Mouse (Mus musculus) heart, embryonic 16.5 days (tissue): Measurements from ENCODE around the gene Rab11b. TPM values are rescaled to one million over a fixed set of nuclear protein-coding genes. Genes with fewer than 3 reads are reported as not detected.

Experiments used
- ATAC-seq: fragments of 200-750 bp; cut with Nextera tagmentation; replicated peaks from 2 replicates; pipeline ENCODE4 v1.8.0; 2017; ENCODE audit warnings: moderate number of reproducible peaks; ENCODE audit not compliant: insufficient read depth, low FRiP score; ENCODE audit errors: extremely low read depth
- H3K27ac ChIP-seq: fragments of 300-500 bp; sonication (generic); 2 replicates; pipeline ENCODE4 v1.5.1; 2014; ENCODE audit warnings: mild to moderate bottlenecking, low read length, control low read depth, moderate library complexity
- H3K27me3 ChIP-seq: fragments of 300-500 bp; sonication (generic); 2 replicates; pipeline ENCODE4 v1.6.1; 2014; ENCODE audit warnings: low read length, mixed read lengths; ENCODE audit not compliant: control insufficient read depth, insufficient read depth
- H3K36me3 ChIP-seq: fragments of 300-500 bp; sonication (generic); 2 replicates; pipeline ENCODE4 v1.6.1; 2014; ENCODE audit not compliant: control insufficient read depth, insufficient read depth
- H3K4me1 ChIP-seq: fragments of 300-500 bp; sonication (generic); 2 replicates; pipeline ENCODE4 v1.6.1; 2014; ENCODE audit warnings: low read length, mixed read lengths; ENCODE audit not compliant: control insufficient read depth, insufficient read depth
- H3K4me2 ChIP-seq: fragments of 300-500 bp; sonication (generic); 2 replicates; pipeline ENCODE4 v1.6.1; 2014; ENCODE audit warnings: low read depth, mild to moderate bottlenecking, control low read depth, low read length
- H3K4me3 ChIP-seq: fragments of 300-500 bp; sonication (generic); 2 replicates; pipeline ENCODE4 v1.5.1; 2014; ENCODE audit warnings: mild to moderate bottlenecking, control low read depth, low read length
- H3K9ac ChIP-seq: fragments of 300-500 bp; sonication (generic); 2 replicates; pipeline ENCODE4 v1.6.1; 2014; ENCODE audit warnings: low read length, control low read depth
- H3K9me3 ChIP-seq: fragments of 300-500 bp; sonication (generic); replicated peaks from 2 replicates; pipeline ENCODE4 v1.6.1; 2016; ENCODE audit warnings: low read length; ENCODE audit not compliant: control insufficient read depth
- WGBS: fragments of 180-500 bp; shearing (Covaris S2); extraction: QIAGEN DNeasy Blood & Tissue Kit; methylation state at CpG from one replicate; pipeline ENCODE4 v1.1.7; 2014; 5-methylcytosine and 5-hydroxymethylcytosine counted together
- polyA plus RNA-seq: library from polyadenylated mRNA; unstranded; fragments of >200 nt; fragmentation: Nextera tagmentation; extraction: Ambion mirVana; gene quantifications from 2 replicates; pipeline ENCODE4 v1.2.1, GENCODE M21; 2015

Gene Rab11b
- polyA plus RNA-seq: 278 and 304 TPM in 2 replicates

DNA sequence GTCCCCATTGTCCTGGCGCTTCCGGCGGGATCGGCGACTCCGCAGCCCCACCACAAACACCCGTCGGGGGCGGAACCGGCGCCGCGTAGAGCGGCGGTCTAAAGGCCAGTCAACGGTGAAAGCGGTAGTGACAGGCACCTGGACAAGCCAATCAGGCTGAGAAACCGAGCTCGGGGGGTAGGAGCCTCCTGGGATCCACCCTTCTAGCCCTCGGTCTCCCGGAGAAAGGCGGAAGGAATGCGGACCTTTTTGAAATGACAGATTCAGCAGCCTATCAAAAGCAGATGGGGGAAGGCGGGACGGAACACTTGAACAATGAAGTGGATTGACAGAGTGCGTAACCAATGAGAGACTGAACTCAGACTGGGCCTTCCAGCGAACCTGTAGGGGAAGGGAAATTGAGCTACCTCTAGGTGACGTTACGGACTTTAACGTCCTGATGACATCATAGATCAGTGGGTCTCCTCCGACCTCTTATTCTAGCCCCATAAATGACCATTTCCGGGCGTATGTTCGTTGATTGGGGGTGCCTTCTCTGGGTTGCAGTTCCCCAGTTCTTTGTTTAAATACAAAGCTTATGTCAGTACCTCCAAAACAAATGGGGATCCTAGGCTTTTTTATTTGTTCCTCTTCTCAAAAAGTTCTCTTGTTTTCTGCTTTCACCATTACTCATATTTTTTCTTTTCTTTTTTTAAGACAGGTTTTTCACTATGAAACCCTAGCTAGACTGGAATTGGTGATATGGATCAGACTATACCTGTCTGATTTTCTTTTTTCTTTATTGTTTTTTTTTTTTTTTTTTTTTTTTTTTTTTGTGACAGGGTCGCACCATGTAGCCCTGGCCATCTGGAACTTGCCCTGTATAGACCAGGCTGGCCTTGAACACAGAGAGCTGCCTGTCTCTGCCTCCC is at the start of gene Rab11b:
TSS of gene Rab11b (minus strand) at position 276 of the 911 bp plus-strand sequence.
- ATAC-seq: peak; percentile 99
- H3K9me3 ChIP-seq: no peaks in the 10 kb centered on the region
- 3% methylated on average over 35 of the region's 35 CpGs for WGBS
- no peaks in the 10 kb centered on the region for H3K36me3 ChIP-seq
- peak within 1 kb of the TSS; percentile 85 for H3K4me2 ChIP-seq
- H3K4me3 ChIP-seq: peak within 1 kb of the TSS; percentile 87
- H3K27me3 ChIP-seq: no peaks in the 10 kb centered on the region
- H3K4me1 ChIP-seq: peaks cover 38% of the 10 kb centered on the region
- H3K27ac ChIP-seq: peak within 1 kb of the TSS; percentile 100
- peak within 1 kb of the TSS; percentile 99 for H3K9ac ChIP-seq

DNA sequence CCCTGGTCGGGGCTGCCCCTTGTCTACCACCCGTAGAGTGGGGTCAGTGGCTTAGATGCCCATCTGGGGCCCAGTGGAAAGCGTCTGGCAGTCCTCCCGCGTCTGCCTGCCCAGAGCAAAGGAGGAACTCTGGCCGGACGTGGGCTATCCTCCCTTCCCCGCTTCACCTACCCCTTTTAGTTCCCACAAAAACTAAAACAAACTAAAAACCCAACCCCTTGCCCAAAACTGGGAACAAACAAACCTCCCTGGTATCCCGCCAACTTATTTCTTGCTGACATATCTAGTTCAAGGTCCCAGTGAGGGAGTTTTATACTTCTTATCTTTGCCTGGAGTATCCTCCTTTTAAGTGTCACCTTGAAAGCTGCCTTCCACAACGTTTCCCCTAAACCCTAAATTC is 47.9 kb upstream of the Rab11b start:
- no peak for ATAC-seq
- Histone ChIP-seq H3K9me3 (no peaks in the 10 kb centered on the region), H3K4me2 (no peak overlapping the region), H3K4me1 (peaks cover 21% of the 10 kb centered on the region), H3K4me3 (no peak overlapping the region), H3K9ac (no peak overlapping the region), H3K36me3 (no peaks in the 10 kb centered on the region), H3K27me3 (peaks cover 21% of the 10 kb centered on the region), H3K27ac (no peak overlapping the region)
- 29% methylated on average over 10 of the region's 10 CpGs for whole genome bisulfite sequencing

DNA sequence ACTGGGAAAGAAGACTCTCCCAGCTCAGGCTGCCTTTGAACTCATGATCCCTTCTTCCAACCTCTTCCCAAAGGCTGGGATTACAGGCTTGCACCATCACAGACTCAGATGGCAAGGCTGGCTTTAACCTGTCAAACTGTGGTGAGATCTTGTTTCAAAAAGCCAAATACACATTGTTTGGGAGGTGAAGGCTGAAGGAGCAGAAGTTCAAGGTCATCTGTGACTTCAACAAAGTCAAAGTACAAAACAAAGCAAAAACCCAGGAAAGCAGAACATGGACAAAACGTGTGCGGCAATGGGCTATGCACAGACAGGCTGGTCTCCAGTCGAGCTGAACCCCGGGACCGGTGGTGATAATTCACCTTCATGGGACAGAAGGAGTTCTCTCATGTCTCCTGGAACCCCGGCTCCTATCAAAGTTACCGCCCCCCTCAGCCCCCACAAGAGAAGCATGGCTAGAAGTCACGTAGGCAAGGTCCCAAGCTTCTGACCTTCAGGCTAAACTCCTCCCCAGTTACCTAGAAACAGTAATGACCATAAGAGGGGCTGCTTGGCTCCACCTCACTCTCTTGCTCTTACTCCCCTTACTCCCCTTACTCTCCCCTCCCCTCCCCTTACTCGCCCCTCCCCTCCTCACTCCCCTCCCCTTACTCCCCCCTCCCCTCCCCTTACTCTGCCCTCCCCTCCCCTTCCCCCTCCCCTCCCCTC is 47.0 kb upstream of the Rab11b start:
- Histone ChIP-seq H3K27me3 (peaks cover 27% of the 10 kb centered on the region), H3K4me2 (no peak overlapping the region), H3K4me3 (no peak overlapping the region), H3K4me1 (peaks cover 16% of the 10 kb centered on the region), H3K36me3 (no peaks in the 10 kb centered on the region), H3K9me3 (no peaks in the 10 kb centered on the region), H3K9ac (no peak overlapping the region), H3K27ac (no peak overlapping the region)
- ATAC-seq: no peak
- WGBS: 56% methylated on average over 8 of the region's 9 CpGs

DNA sequence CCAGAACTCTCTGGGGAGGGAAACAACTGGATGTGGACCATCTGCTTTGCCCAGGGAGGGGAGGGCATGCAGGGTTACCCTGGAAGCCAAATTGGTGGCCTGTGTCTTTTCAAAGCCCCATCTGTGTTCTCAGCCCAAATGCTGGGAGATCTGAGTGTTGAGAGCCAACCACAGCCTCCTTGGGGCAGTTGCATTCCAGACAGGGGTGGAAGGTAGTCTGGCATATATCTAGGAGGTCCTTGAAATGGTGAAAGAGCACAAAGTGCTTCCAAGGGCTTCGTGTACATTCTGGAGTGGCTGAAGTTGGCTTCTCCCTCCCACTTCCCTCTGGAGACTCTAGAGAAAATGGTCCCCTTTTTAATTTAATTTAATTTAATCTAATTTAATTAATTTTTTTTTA is 44.4 kb upstream of the Rab11b start:
- H3K27me3 ChIP-seq: peaks cover 30% of the 10 kb centered on the region
- H3K4me1 ChIP-seq: peaks cover 4% of the 10 kb centered on the region
- no peak overlapping the region for H3K4me3 ChIP-seq
- ATAC-seq: peak; percentile 63
- no peak overlapping the region for H3K9ac ChIP-seq
- no peak overlapping the region for H3K4me2 ChIP-seq
- WGBS: 29% methylated on average over 1 of the region's 1 CpGs
- no peak overlapping the region for H3K27ac ChIP-seq
- H3K36me3 ChIP-seq: no peaks in the 10 kb centered on the region
- H3K9me3 ChIP-seq: no peaks in the 10 kb centered on the region

DNA sequence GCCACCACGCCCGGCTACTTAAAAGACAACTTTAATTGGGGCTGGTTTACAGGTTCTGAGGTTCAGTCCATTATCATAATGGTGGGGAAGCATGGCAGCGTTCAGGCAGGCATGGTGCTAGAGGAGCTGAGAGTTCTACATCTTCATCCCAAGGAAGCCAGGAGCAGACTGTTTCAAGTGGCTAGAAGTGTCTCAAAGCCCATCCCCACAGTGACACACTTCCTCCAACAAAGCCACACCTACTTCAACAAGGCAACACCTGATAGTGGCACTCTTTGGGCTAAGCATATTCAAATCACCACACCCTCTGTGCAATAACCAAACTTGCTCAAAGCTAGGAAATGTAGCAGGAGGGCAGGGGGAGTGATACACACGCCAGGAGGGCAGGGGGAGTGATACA is 43.9 kb upstream of the Rab11b start:
- Histone ChIP-seq H3K9me3 (no peaks in the 10 kb centered on the region), H3K27me3 (peaks cover 28% of the 10 kb centered on the region), H3K36me3 (no peaks in the 10 kb centered on the region), H3K27ac (no peak overlapping the region), H3K9ac (no peak overlapping the region), H3K4me2 (no peak overlapping the region), H3K4me1 (peaks cover 4% of the 10 kb centered on the region), H3K4me3 (no peak overlapping the region)
- no peak for ATAC-seq
- WGBS: 53% methylated on average over 4 of the region's 4 CpGs

- peaks cover 4% of the 10 kb centered on the region for H3K4me1 ChIP-seq
- no peak for ATAC-seq
- WGBS: 5% methylated on average over 2 of the region's 2 CpGs
- H3K4me2 ChIP-seq: no peak overlapping the region
- no peaks in the 10 kb centered on the region for H3K36me3 ChIP-seq
- H3K4me3 ChIP-seq: no peak overlapping the region
- no peak overlapping the region for H3K27ac ChIP-seq
- H3K27me3 ChIP-seq: peaks cover 25% of the 10 kb centered on the region
- H3K9me3 ChIP-seq: no peaks in the 10 kb centered on the region
- H3K9ac ChIP-seq: no peak overlapping the region
These were observed 41.9 kb upstream of the Rab11b start for GRCm38 (mm10) chr17:33802221-33802620.

DNA sequence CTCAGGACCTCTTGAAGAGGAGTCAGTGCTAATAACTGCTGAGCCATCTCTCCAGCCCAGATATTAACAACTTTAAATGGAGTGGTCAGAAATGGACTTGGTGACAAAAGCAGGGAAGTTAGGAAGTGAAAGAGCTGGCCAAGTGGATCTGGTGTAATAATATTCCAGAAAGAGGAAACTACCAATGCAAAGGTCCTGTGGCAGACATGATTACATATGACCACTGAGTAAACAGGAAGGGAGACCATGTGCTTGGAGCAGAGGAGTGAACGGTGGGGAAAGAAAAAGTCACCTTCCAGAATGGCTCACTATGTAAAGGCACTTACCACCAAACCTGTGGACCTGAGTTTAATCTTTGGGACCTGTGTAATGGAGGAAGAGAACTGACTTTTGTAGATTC is 38.9 kb upstream of the Rab11b start:
- Histone ChIP-seq H3K36me3 (no peaks in the 10 kb centered on the region), H3K9me3 (no peaks in the 10 kb centered on the region), H3K27ac (no peak overlapping the region), H3K27me3 (peaks cover 16% of the 10 kb centered on the region), H3K4me2 (no peak overlapping the region), H3K4me3 (no peak overlapping the region), H3K4me1 (no peaks in the 10 kb centered on the region), H3K9ac (no peak overlapping the region)
- no peak for ATAC-seq
- 50% methylated on average over 1 of the region's 1 CpGs for WGBS

DNA sequence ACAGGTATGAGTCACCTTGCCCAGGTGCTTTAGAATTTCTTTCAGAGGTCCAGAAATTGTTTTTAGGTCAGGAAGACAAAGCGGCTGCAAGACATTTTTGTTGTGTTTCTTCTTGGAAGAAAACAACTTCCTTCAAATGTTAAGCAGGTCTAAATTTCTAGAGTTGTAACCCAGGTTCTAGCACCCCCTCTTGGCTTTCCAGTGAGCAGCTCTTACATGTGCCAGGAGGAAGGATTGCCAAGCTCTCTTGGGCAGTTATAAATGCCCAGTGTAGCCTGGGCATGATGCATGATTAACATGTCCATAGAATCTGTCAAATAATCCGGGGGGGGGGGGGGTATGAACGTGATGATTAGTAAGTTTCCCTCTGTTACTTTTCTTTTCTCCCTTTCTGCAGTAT is 38.0 kb upstream of the Rab11b start:
- H3K4me2 ChIP-seq: no peak overlapping the region
- peaks cover 14% of the 10 kb centered on the region for H3K27me3 ChIP-seq

GRCm38 (mm10) chr17:33788732-33789131 is 28.4 kb upstream of the Rab11b start:
- no peak overlapping the region for H3K4me3 ChIP-seq
- no peaks in the 10 kb centered on the region for H3K9me3 ChIP-seq
- peak; percentile 79 for ATAC-seq
- peaks cover 14% of the 10 kb centered on the region for H3K4me1 ChIP-seq
- H3K9ac ChIP-seq: no peak overlapping the region
- 0 out of 2 replicates have a peak, but pooled peaks cover 3% of the 10 kb centered on the region for H3K27me3 ChIP-seq
- no peak overlapping the region for H3K4me2 ChIP-seq
- WGBS: 15% methylated on average over 4 of the region's 4 CpGs
- no peaks in the 10 kb centered on the region for H3K36me3 ChIP-seq
- H3K27ac ChIP-seq: 0 out of 2 replicates have a peak overlapping the region, but pooled peaks have one; percentile 26

More for the DNA sequence above, 38.0 kb upstream of the Rab11b start:
- WGBS: 42% methylated on average over 3 of the region's 3 CpGs
- no peak for ATAC-seq
- Histone ChIP-seq H3K36me3 (no peaks in the 10 kb centered on the region), H3K27ac (no peak overlapping the region), H3K9ac (no peak overlapping the region), H3K4me3 (no peak overlapping the region), H3K9me3 (no peaks in the 10 kb centered on the region), H3K4me1 (no peaks in the 10 kb centered on the region)
